Mouse (Mus musculus): ENCODE results near the gene Hnrnph1. TPM values are rescaled to one million over a fixed set of nuclear protein-coding genes. Genes with fewer than 3 reads are reported as not detected.

Hnrnph1 gene
- polyA plus RNA-seq, 1 experiment from 2014 or later: 400 TPM

MicroRNAs encoded within 50 kb of the gene (microRNA counts, 519-probe panel; counts per million panel counts)
- microRNA mmu-miR-804: 2,379 counts per million, percentile 53 among the panel's probes with 10 or more counts

Small RNA genes within 50 kb of the gene (microRNA-seq; reads per million reads assigned to microRNA genes)
- not detected for gene Mir804 (ENCODE audit: borderline number of aligned reads)

Other genes with a start within 250 kb of the Hnrnph1 start
- 46.6 TPM in 2 replicates for gene Tbc1d9b, start 245.6 kb upstream of the Hnrnph1 start, polyA plus RNA-seq (2015; fragmentation: Nextera tagmentation; extraction: Ambion mirVana)
- gene Mrnip, start 202.5 kb upstream of the Hnrnph1 start, polyA plus RNA-seq (2015; fragmentation: Nextera tagmentation; extraction: Ambion mirVana): 19.3 and 19.7 TPM in 2 replicates
- gene Sqstm1, start 166.2 kb upstream of the Hnrnph1 start, polyA plus RNA-seq (2015; fragmentation: Nextera tagmentation; extraction: Ambion mirVana): 272 TPM in 2 replicates
- 26.7 and 32.1 TPM in 2 replicates for gene Mgat4b, start 166.1 kb upstream of the Hnrnph1 start, polyA plus RNA-seq (2015; fragmentation: Nextera tagmentation; extraction: Ambion mirVana)
- gene Ltc4s, start 138.4 kb upstream of the Hnrnph1 start, polyA plus RNA-seq (2015; fragmentation: Nextera tagmentation; extraction: Ambion mirVana): 2.5 and 4.0 TPM in 2 replicates
- gene Maml1, start 84.7 kb upstream of the Hnrnph1 start, polyA plus RNA-seq (2015; fragmentation: Nextera tagmentation; extraction: Ambion mirVana): 5.8 and 6.9 TPM in 2 replicates
- gene Canx, start 51.3 kb upstream of the Hnrnph1 start, polyA plus RNA-seq (2015; fragmentation: Nextera tagmentation; extraction: Ambion mirVana): 284 and 286 TPM in 2 replicates
- gene Cby3, start 22.5 kb upstream of the Hnrnph1 start, polyA plus RNA-seq (2015; fragmentation: Nextera tagmentation; extraction: Ambion mirVana): 0.24 and 0.25 TPM in 2 replicates
- gene Rufy1, start 54.1 kb downstream of the Hnrnph1 start, polyA plus RNA-seq (2015; fragmentation: Nextera tagmentation; extraction: Ambion mirVana): 27.0 and 28.3 TPM in 2 replicates
- 24.6 and 26.6 TPM in 2 replicates for gene Adamts2, start 225.1 kb downstream of the Hnrnph1 start, polyA plus RNA-seq (2015; fragmentation: Nextera tagmentation; extraction: Ambion mirVana)

Data from embryonic facial prominence, embryonic 15.5 days (tissue).